Mouse (Mus musculus) ovary, adult 2 months (tissue): ENCODE data around the gene Acsm5. TPM values are rescaled to one million over a fixed set of nuclear protein-coding genes. Genes with fewer than 3 reads are reported as not detected.

ENCODE experiments used
- polyA plus RNA-seq: library from polyadenylated mRNA; depleted of rRNA; stranded (reverse); fragments of >200 nt; gene quantifications from 2 replicates; pipeline ENCODE4 v1.2.3, GENCODE M21; 2012; rRNA removed

Gene Acsm5
- polyA plus RNA-seq = 0.29 and 0.68 TPM in 2 replicates

DNA sequence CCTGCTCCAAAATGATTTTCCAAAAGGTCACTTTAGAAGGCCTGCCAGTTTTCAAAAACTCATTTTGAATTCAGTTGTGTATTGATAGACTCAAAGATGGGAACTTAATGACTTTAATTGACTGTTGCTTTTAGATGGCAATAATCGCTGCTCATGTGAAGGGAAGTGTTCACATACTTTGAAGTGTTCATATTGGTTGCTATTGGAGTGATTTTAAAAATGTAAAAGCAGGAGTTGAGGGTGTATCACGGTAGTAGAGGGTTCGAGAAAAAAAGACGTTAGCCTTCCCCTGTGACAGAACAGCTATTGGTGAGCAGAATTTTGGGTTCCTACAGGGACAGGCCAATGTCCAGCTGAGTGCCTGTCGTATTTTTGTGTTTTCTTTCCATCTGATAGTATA is at the start of gene Acsm5:
TSS of gene Acsm5 (plus strand) at position 301 of the 400 bp plus-strand sequence.

GRCm38 (mm10) chr7:119479256-119479655 is 40.0 kb upstream of the Acsm5 start, which contains the start of gene Umod:
Umod (minus strand) TSS chr7:119479282.

GRCm38 (mm10) chr7:119523389-119523788 is 4.1 kb downstream of the Acsm5 start, which contains the start of gene Pdilt:
Pdilt (minus strand) TSS chr7:119523489.

DNA sequence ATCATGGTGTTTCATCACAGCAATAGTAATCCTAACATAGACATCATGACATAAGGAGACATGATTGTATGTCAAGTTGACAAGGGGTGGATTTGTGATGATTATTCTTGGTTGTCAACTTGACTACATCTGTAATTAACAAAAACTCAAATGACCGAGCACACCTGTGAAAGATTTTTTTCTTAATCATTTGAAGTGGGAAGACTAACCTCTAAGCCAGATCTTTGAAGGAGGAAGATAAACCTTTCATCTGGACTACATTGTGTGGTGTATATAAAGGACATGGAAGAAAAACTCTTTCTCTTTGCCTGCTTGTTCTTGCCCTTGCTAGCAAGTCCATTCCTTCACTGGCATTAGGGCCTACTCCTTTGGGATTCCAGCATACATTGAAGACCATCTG is 34.8 kb downstream of the Acsm5 start, which contains the start of gene Acsm2:
TSS of gene Acsm2 (plus strand) at position 301 of the 400 bp plus-strand sequence.

Other genes with a start within 250 kb of the Acsm5 start
- not detected in 2 replicates for gene Gp2, start 60.2 kb upstream of the Acsm5 start, polyA plus RNA-seq
- gene Umod, start 40.2 kb upstream of the Acsm5 start, polyA plus RNA-seq = 0.35 and 0.46 TPM in 2 replicates
- gene Pdilt, start 4.0 kb downstream of the Acsm5 start, polyA plus RNA-seq = not detected in 2 replicates
- not detected in 2 replicates for gene Acsm2, start 34.9 kb downstream of the Acsm5 start, polyA plus RNA-seq
- gene Acsm1, start 87.6 kb downstream of the Acsm5 start, polyA plus RNA-seq = 0.17 TPM in 1 of 2 replicates, not detected in the other
- gene Acsm4, start 170.6 kb downstream of the Acsm5 start, polyA plus RNA-seq = not detected in 2 replicates
- 36.6 and 39.4 TPM in 2 replicates for gene Thumpd1, start 201.3 kb downstream of the Acsm5 start, polyA plus RNA-seq
- 0.16 and 0.36 TPM in 2 replicates for gene Acsm3, start 241.5 kb downstream of the Acsm5 start, polyA plus RNA-seq